Comparison of ENCODE assay signal across 27 mouse cellular contexts in the genomic region with DNA sequence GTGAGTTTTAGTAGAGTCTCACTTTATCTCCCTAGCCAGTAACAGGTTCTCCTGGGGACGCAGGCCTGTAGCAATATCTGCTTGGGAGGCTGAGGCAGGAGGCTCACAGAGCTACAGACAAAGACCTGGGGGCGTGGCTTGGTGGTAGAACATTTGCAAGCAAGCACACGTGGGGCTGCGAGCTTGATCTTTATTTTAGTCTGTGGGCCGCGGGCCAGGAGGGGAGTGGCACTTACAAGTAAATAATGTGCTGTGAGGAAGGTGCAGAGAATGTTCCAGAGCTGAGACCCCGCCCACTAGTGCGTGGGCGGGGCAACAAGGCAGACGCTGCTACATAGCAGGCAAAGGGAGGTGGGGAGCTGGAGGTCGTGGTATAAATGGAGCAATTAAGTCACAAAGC.
"Had no signal": no experiment of that assay in that cellular context is flagged by ENCODE, and none has a peak within 500 bp of the region (broad histone marks: within the 10 kb centered on the region; RNA-seq: fewer than 3 reads in every experiment).

No protein-coding gene starts in this region.

- H3K9ac ChIP-seq: heart, embryonic 13.5 days; heart, embryonic 15.5 days; hindbrain, embryonic 13.5 days; hindbrain, embryonic 15.5 days; kidney, embryonic 15.5 days; limb, embryonic 12.5 days; liver, embryonic 13.5 days; liver, embryonic 15.5 days had no signal

- DNase-seq: gastrocnemius, adult 2 months; gastrocnemius, postnatal 10 days; gastrocnemius, postnatal 25 days; heart, adult 11 months; heart, adult 2 months; heart, postnatal 14 days; heart, postnatal 36 days; kidney, adult 11 months; kidney, adult 2 months; kidney, adult 9 months; kidney, postnatal 14 days; layer of hippocampus, adult 9-11 months; layer of hippocampus, postnatal 36 days; liver; liver, embryonic 13.5 days had no signal

- H3K27ac ChIP-seq: gastrocnemius, adult 2 months; heart, adult 2 months; heart, embryonic 13.5 days; heart, embryonic 15.5 days; hindbrain, embryonic 13.5 days; hindbrain, embryonic 15.5 days; hindbrain, postnatal 0 days; kidney, embryonic 15.5 days; kidney, postnatal 0 days; limb, embryonic 10.5 days; limb, embryonic 12.5 days; liver, embryonic 13.5 days; liver, embryonic 15.5 days had no signal

- H3K4me3 ChIP-seq: gastrocnemius, adult 2 months; heart, adult 2 months; heart, embryonic 13.5 days; heart, embryonic 15.5 days; hindbrain, embryonic 13.5 days; hindbrain, embryonic 15.5 days; kidney, embryonic 15.5 days; limb, embryonic 10.5 days; limb, embryonic 12.5 days; liver, embryonic 13.5 days; liver, embryonic 15.5 days had no signal

- H3K4me1 ChIP-seq: heart, embryonic 13.5 days; kidney, embryonic 15.5 days; limb, embryonic 12.5 days; liver, embryonic 13.5 days; liver, embryonic 15.5 days had no signal

- H3K27me3 ChIP-seq: heart, embryonic 13.5 days; heart, embryonic 15.5 days; hindbrain, embryonic 13.5 days; hindbrain, embryonic 15.5 days; kidney, embryonic 15.5 days; limb, embryonic 12.5 days; liver, embryonic 13.5 days; liver, embryonic 15.5 days had no signal

- ATAC-seq: hindbrain, postnatal 0 days had no signal

- H3K4me2 ChIP-seq: heart, embryonic 11.5 days; heart, embryonic 13.5 days; heart, embryonic 15.5 days; hindbrain, embryonic 13.5 days; hindbrain, embryonic 15.5 days; kidney, embryonic 15.5 days; limb, embryonic 12.5 days; liver, embryonic 11.5 days; liver, embryonic 13.5 days; liver, embryonic 15.5 days had no signal

- H3K36me3 ChIP-seq: heart, embryonic 13.5 days; heart, embryonic 15.5 days; hindbrain, embryonic 13.5 days; hindbrain, embryonic 15.5 days; kidney, embryonic 15.5 days; limb, embryonic 12.5 days; liver, embryonic 13.5 days had no signal

- H3K9me3 ChIP-seq: heart, embryonic 15.5 days; hindbrain, embryonic 15.5 days had no signal
